In the genomic region with DNA sequence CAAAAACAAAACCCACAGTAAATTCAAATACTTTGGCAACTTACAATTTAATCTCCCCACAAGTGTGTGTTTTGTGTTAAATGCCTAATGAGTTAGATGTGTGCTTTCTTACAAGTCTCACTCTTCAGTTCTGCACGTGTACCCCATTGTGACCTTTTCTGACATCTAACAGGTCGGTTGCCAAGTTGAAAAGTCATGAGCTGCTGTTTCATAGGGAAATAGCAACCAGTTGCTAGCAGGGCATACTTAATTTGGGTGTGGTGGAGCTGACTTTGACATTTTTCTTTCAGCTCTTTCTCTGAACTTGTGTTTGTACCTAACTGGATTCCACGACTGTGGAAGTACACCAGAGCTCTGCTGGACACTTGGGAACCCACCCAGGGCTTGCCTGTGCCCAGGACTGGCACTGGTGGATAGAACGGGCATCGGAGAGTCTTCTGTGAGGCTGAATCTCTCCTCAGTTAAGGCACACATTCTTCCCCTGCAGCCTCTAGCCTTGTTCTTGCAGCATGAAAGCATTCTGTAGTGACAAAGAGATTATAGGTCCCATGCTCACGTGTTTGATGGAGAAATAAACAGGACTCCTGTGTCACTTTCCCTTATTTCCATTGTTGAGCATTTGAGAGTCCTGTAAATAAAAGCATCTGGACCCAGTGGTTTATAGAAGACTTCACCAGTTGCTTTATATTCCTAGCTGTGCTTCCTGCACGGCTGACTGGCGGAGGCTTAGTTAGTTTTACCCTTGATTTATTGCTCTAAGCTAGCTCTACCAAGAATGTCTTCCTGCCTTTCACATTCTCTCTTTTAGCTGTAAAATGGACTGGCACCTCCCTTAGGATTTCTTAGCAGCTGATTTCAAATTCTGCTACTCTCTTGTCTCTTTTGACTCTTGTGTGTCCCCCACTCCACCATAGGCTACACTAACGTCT, we compare ENCODE assay signal across 11 mouse cellular contexts.
DNase-seq lines count a peak whose midpoint lies in the region; ATAC-seq lines count a peak whose summit lies in the region.
"Had no signal": no experiment of that assay in that cellular context is flagged by ENCODE, and none has a peak within 500 bp of the region (broad histone marks: within the 10 kb centered on the region; RNA-seq: fewer than 3 reads in every experiment).

No protein-coding gene starts in this region.

- peak; percentile 45 for DNase-seq in CD4-positive, CD25-positive, alpha-beta regulatory T cell, adult 2 months (ENCODE audit: low read depth, low spot score)
- DNase-seq in kidney, postnatal 10 days, result no peak
- peak; percentile 6 for DNase-seq in ZHBTc4 (ENCODE audit: low read depth, low spot score)
- DNase-seq in limb, embryonic 11.5 days (ENCODE audit: low spot score), result no peak
- DNase-seq in adrenal gland, postnatal 36 days, result no peak
- no peak for DNase-seq in cerebellum, adult 9-10 months

- H3K4me2 ChIP-seq in kidney, embryonic 16.5 days (replicated peaks; ENCODE audit: low read depth, low read length), result no peak overlapping the region
- no peak overlapping the region for H3K4me2 ChIP-seq in limb, embryonic 11.5 days (ENCODE audit: low read depth, severe bottlenecking)
- H3K4me2 ChIP-seq: hindbrain, embryonic 14.5 days had no signal

- no peak overlapping the region for H3K4me3 ChIP-seq in kidney, embryonic 16.5 days (ENCODE audit: low read length)
- no peak overlapping the region for H3K4me3 ChIP-seq in limb, embryonic 11.5 days (ENCODE audit: low read depth, low read length)

- no peak overlapping the region; the same call in 1 of the 2 replicates for H3K9ac ChIP-seq in kidney, embryonic 16.5 days (replicated peaks; ENCODE audit: low read length)
- no peak overlapping the region for H3K9ac ChIP-seq in limb, embryonic 11.5 days (ENCODE audit: low read length)
- H3K9ac ChIP-seq: hindbrain, embryonic 14.5 days had no signal

- no peaks in the 10 kb centered on the region for H3K27me3 ChIP-seq in kidney, embryonic 16.5 days (ENCODE audit: insufficient read depth, low read length)
- H3K27me3 ChIP-seq in limb, embryonic 11.5 days (ENCODE audit: control insufficient read depth, insufficient read depth, low read length), result no peaks in the 10 kb centered on the region
- H3K27me3 ChIP-seq: Patski had no signal

- H3K4me1 ChIP-seq in kidney, embryonic 16.5 days (ENCODE audit: insufficient read depth, low read length), result peaks cover 24% of the 10 kb centered on the region
- peaks cover 18% of the 10 kb centered on the region for H3K4me1 ChIP-seq in limb, embryonic 11.5 days (ENCODE audit: control insufficient read depth, insufficient read depth, low read length)

- ATAC-seq in CD4-positive, CD25-positive, alpha-beta regulatory T cell, adult 4 months, result no peak
- peak; percentile 63; the same call in 1 of the 2 replicates for ATAC-seq in kidney, embryonic 16.5 days (ENCODE audit: low FRiP score, low TSS enrichment)
- no peak for ATAC-seq in limb, embryonic 11.5 days (ENCODE audit: insufficient number of reproducible peaks, low FRiP score, low TSS enrichment, low read depth)
- ATAC-seq: forebrain, embryonic 16.5 days; Patski had no signal

- peak overlapping the region; percentile 72 for H3K27ac ChIP-seq in kidney, embryonic 16.5 days (ENCODE audit: low read length)
- H3K27ac ChIP-seq in limb, embryonic 11.5 days (replicated peaks; ENCODE audit: low read depth, low read length), result peak overlapping the region; percentile 56; the same call in 1 of the 2 replicates
- H3K27ac ChIP-seq: hindbrain, embryonic 14.5 days had no signal

- H3K9me3 ChIP-seq in kidney, embryonic 16.5 days (ENCODE audit: low read length), result no peaks in the 10 kb centered on the region
- H3K9me3 ChIP-seq in limb, embryonic 11.5 days (ENCODE audit: control insufficient read depth, low read length), result no peaks in the 10 kb centered on the region

- WGBS in kidney, embryonic 16.5 days, result 34% methylated on average over 9 of the region's 9 CpGs
- WGBS in limb, embryonic 11.5 days, result 35% methylated on average over 9 of the region's 9 CpGs

- peaks cover 5% of the 10 kb centered on the region; the same call in 1 of the 2 replicates for H3K36me3 ChIP-seq in kidney, embryonic 16.5 days (ENCODE audit: insufficient read depth, low read length)
- no peaks in the 10 kb centered on the region for H3K36me3 ChIP-seq in limb, embryonic 11.5 days (ENCODE audit: control insufficient read depth, insufficient read depth, low read length)

Comparison
In these comparisons a context has a peak if more than half of its experiments do, and no peak if none do; other contexts are left out.
1. DNase-seq: peak in CD4-positive, CD25-positive, alpha-beta regulatory T cell, adult 2 months (single experiment) and ZHBTc4 (single experiment); none in kidney, postnatal 10 days (single experiment), limb, embryonic 11.5 days (single experiment), adrenal gland, postnatal 36 days (0 of 2) and cerebellum, adult 9-10 months (single experiment).